Mouse (Mus musculus): Measurements from ENCODE around the gene Mrpl52. TPM values are rescaled to one million over a fixed set of nuclear protein-coding genes. Genes with fewer than 3 reads are reported as not detected.
A peak's percentile ranks its signal among the peaks of the same experiment; 100 is the strongest.

Mrpl52 gene
- total and polyA plus RNA-seq, 3 experiments = 469 to 473 TPM; not detected in 1

- TF ChIP-seq NRF1 (IDR thresholded peaks at IDR 0.05; ENCODE audit: insufficient read depth, low read depth, low read length, poor library complexity, severe bottlenecking) (no peak), RCOR1 (IDR thresholded peaks at IDR 0.05; ENCODE audit: low read depth, low read length) (no peak), SIN3A (IDR thresholded peaks at IDR 0.05; ENCODE audit: low read length) (no peak; the same call in 1 of the 2 replicates), USF1 (IDR thresholded peaks at IDR 0.05; ENCODE audit: low read depth, low read length) (no peak), RAD21 (IDR thresholded peaks at IDR 0.05; ENCODE audit: low read depth, low read length) (peak; percentile 47), POLR2AphosphoS2 (IDR thresholded peaks at IDR 0.05; ENCODE audit: low read length) (peak; percentile 56; the same call in 1 of the 2 replicates), MAFK (IDR thresholded peaks at IDR 0.05; ENCODE audit: borderline replicate concordance, low read depth, low read length) (no peak), TCF12 (IDR thresholded peaks at IDR 0.05; ENCODE audit: low read depth, low read length) (0 out of 2 replicates have a peak, but pooled peaks have one; percentile 34), ZMIZ1 (IDR thresholded peaks at IDR 0.05; ENCODE audit: low read depth, low read length) (no peak), MAZ (IDR thresholded peaks at IDR 0.05; ENCODE audit: low read depth, low read length) (peak; percentile 56; the same call in 1 of the 2 replicates), TBP (IDR thresholded peaks at IDR 0.05; ENCODE audit: low read depth, low read length) (peak; percentile 56; the same call in 1 of the 2 replicates), MXI1 (IDR thresholded peaks at IDR 0.05; ENCODE audit: low read depth, low read length) (no peak), EP300 (IDR thresholded peaks at IDR 0.05; ENCODE audit: low read depth in 1 of 2, low read length in 2 of 2) (no peak), ZNF384 (IDR thresholded peaks at IDR 0.05; ENCODE audit: low read depth, low read length) (peak; percentile 80), ELF1 (IDR thresholded peaks at IDR 0.05; ENCODE audit: low read depth, low read length) (no peak), KAT2A (conservative IDR thresholded peaks at IDR 0.05; ENCODE audit: low read depth, low read length) (no peak), MYB (IDR thresholded peaks at IDR 0.05; ENCODE audit: low read depth, low read length) (no peak), MEF2A (IDR thresholded peaks at IDR 0.05; ENCODE audit: extremely low read depth, insufficient replicate concordance, low read depth, low read length, poor library complexity, severe bottlenecking) (no peak), ZC3H11A (IDR thresholded peaks at IDR 0.05; ENCODE audit: low read depth, low read length) (peak; percentile 22; the same call in 1 of the 2 replicates), JUND (IDR thresholded peaks at IDR 0.05; ENCODE audit: low read depth, low read length) (no peak), CTCF (IDR thresholded peaks at IDR 0.05 in 2 of 3, conservative IDR thresholded peaks at IDR 0.05 in 1 of 3; ENCODE audit: control insufficient read depth in 1 of 3, insufficient read depth in 1 of 3, low read depth in 2 of 3, low read length in 3 of 3, poor library complexity in 1 of 3, severe bottlenecking in 1 of 3) (peak in 2 of 3 experiments; percentile 32 to 36; a peak in 4 of 6 replicates), POLR2A (IDR thresholded peaks at IDR 0.05; ENCODE audit: control insufficient read depth in 1 of 2, insufficient read depth in 1 of 2, low read depth in 1 of 2, low read length in 2 of 2, poor library complexity in 1 of 2) (peak in 1 of 2 experiments; percentile 59; a peak in 2 of 4 replicates), SMC3 (IDR thresholded peaks at IDR 0.05; ENCODE audit: low read depth, low read length) (peak; percentile 28), TAL1 (IDR thresholded peaks at IDR 0.05; ENCODE audit: low read length) (no peak), E2F4 (IDR thresholded peaks at IDR 0.05; ENCODE audit: borderline replicate concordance, low read depth, low read length) (no peak), GABPA (IDR thresholded peaks at IDR 0.05; ENCODE audit: low read depth, low read length) (no peak), MAX (IDR thresholded peaks at IDR 0.05; ENCODE audit: low read length) (no peak)
Measured at GRCm38 (mm10) chr14:54431334-54432077, 4.8 kb downstream of the Mrpl52 start, which contains the start of gene Mmp14 (continued).

Measured in MEL (cell line).